21 mouse cellular contexts compared by ENCODE assay signal in genomic region chr11:52306431-52306830, GRCm38 (mm10). TPM values are rescaled to one million over a fixed set of nuclear protein-coding genes. Genes with fewer than 3 reads are reported as not detected.
DNase-seq lines count a peak whose midpoint lies in the region; TF ChIP-seq lines count a peak whose summit lies in the region.
"Had no signal": no experiment of that assay in that cellular context is flagged by ENCODE, and none has a peak within 500 bp of the region (broad histone marks: within the 10 kb centered on the region; RNA-seq: fewer than 3 reads in every experiment).

No protein-coding gene starts in this region.

- H3K36me3 ChIP-seq in thymus, adult 2 months (ENCODE audit: control insufficient read depth, insufficient read depth, low read length) = no peaks in the 10 kb centered on the region
- H3K36me3 ChIP-seq: forebrain, embryonic 10.5 days; heart, embryonic 12.5 days; heart, embryonic 15.5 days; hindbrain, embryonic 10.5 days; hindbrain, embryonic 13.5 days; intestine, embryonic 15.5 days had no signal

- peak; percentile 34 for DNase-seq in adrenal gland, adult 2 months
- no peak for DNase-seq in adrenal gland, adult 18-20 months (ENCODE audit: low spot score in 2 of 2)
- no peak for DNase-seq in thymus, adult 2 months
- DNase-seq in thymus, postnatal 14 days = no peak
- peak; percentile 25 for DNase-seq in adrenal gland, postnatal 10 days
- no peak for DNase-seq in ovary, postnatal 36 days (ENCODE audit: low spot score)
- DNase-seq in layer of hippocampus, adult 11-12 months (ENCODE audit: low spot score) = no peak
- DNase-seq: cerebellum, adult 18-20 months; cerebellum, adult 9-10 months; cerebellum, postnatal 14 days; gastrocnemius, postnatal 10 days; heart, adult 18-20 months; heart, postnatal 10 days; heart, postnatal 36 days had no signal

- TF ChIP-seq CTCF in thymus, adult 2 months (IDR thresholded peaks at IDR 0.05; ENCODE audit: borderline replicate concordance, control insufficient read depth, extremely low read depth, insufficient read depth, low read length, poor library complexity) = no peak

- H3K27ac ChIP-seq in thymus, adult 2 months (ENCODE audit: control insufficient read depth, insufficient read depth, low read length) = peak overlapping the region; percentile 59; the same call in 1 of the 2 replicates
- H3K27ac ChIP-seq: forebrain, embryonic 10.5 days; forebrain, embryonic 13.5 days; heart, embryonic 15.5 days; hindbrain, embryonic 13.5 days; intestine, embryonic 15.5 days had no signal

- H3K4me3 ChIP-seq in thymus, adult 2 months (ENCODE audit: control insufficient read depth, insufficient read depth, low read length) = no peak overlapping the region
- H3K4me3 ChIP-seq: forebrain, embryonic 10.5 days; forebrain, embryonic 13.5 days; heart, embryonic 12.5 days; heart, embryonic 15.5 days; hindbrain, embryonic 10.5 days; hindbrain, embryonic 13.5 days; intestine, embryonic 15.5 days had no signal

- no peak for TF ChIP-seq POLR2A in thymus, adult 2 months (IDR thresholded peaks at IDR 0.05; ENCODE audit: control insufficient read depth, extremely low read depth, insufficient read depth, low read length, poor library complexity)

- WGBS in thymus, adult 2 months = 63% methylated on average over 7 of the region's 7 CpGs

- peaks cover 66% of the 10 kb centered on the region for H3K4me1 ChIP-seq in thymus, adult 2 months (replicated peaks; ENCODE audit: control insufficient read depth, insufficient read depth, low read length)
- H3K4me1 ChIP-seq: forebrain, embryonic 13.5 days; heart, embryonic 15.5 days; hindbrain, embryonic 13.5 days; intestine, embryonic 15.5 days had no signal

- no peaks in the 10 kb centered on the region for H3K27me3 ChIP-seq in thymus, adult 2 months (ENCODE audit: control insufficient read depth, insufficient read depth, low read length)
- H3K27me3 ChIP-seq: forebrain, embryonic 13.5 days; heart, embryonic 12.5 days; heart, embryonic 15.5 days; hindbrain, embryonic 13.5 days; intestine, embryonic 15.5 days had no signal

RNA-seq across cellular contexts. Expression of gene Tcf7, which starts 23.6 kb away (rescaled TPM):
- 10 to 100 TPM; 32.1 to 48.6 TPM for total RNA-seq in adrenal gland, adult 2 months (2021)
- 56.1 and 60.3 TPM in 2 replicates for polyA plus RNA-seq in adrenal gland, adult 2 months (2012; rRNA removed)
- 10 to 100 TPM; 35.1 to 46.9 TPM for total RNA-seq in adrenal gland, adult 18-20 months (2021)
- 2,910 and 3,273 TPM in 2 replicates for polyA plus RNA-seq in thymus, adult 2 months (2012; rRNA removed)
- total RNA-seq in adrenal gland, postnatal 10 days (2021) = 10 to 100 TPM; 41.7 to 42.2 TPM

RNA-seq across cellular contexts. Expression of gene Vdac1, which starts 54.2 kb away (rescaled TPM):
- total RNA-seq in adrenal gland, adult 2 months (2021) = 100 to 1,000 TPM; 353 to 458 TPM
- polyA plus RNA-seq in adrenal gland, adult 2 months (2012; rRNA removed) = 52.6 and 60.1 TPM in 2 replicates
- total RNA-seq in adrenal gland, adult 18-20 months (2021) = 100 to 1,000 TPM; 374 to 415 TPM
- polyA plus RNA-seq in thymus, adult 2 months (2012; rRNA removed) = 64.8 and 70.3 TPM in 2 replicates
- total RNA-seq in adrenal gland, postnatal 10 days (2021) = 100 to 1,000 TPM; 330 to 403 TPM

Comparison
In these comparisons a context has a peak if more than half of its experiments do, and no peak if none do; other contexts are left out.
1. DNase-seq: peak in adrenal gland, adult 2 months (single experiment) and adrenal gland, postnatal 10 days (single experiment); none in adrenal gland, adult 18-20 months (0 of 2), thymus, adult 2 months (single experiment), thymus, postnatal 14 days (single experiment), ovary, postnatal 36 days (single experiment) and layer of hippocampus, adult 11-12 months (single experiment).